Mouse (Mus musculus): ENCODE measurements at regions not wholly inside any gene's neighbourhood (a gene's known extent, or its start where the extent isn't known, plus 50 kb on each side); places are given as distances from the start of the nearest gene placed in this dataset.

- dilution Hi-C loops (cut with MboI; ENCODE audit: extremely low pct_ligation_motif_present, extremely low pct_unique_long_range_greater_than_20kb, low sequenced_read_pairs): no loop called here
- H3K9me3 ChIP-seq (replicated peaks; ENCODE audit: low read length): no peaks in the 10 kb centered on the region
- H3K4me3 ChIP-seq (replicated peaks in 1 of 3; ENCODE audit: low read depth in 2 of 3, low read length in 2 of 3, poor library complexity in 1 of 3): no peak overlapping the region
- no peak overlapping the region for H3K4me2 ChIP-seq (ENCODE audit: insufficient read depth, low read depth, poor library complexity, severe bottlenecking)
- in situ Hi-C loops (cut with MboI; ENCODE audit: low pct_ligation_motif_present, low pct_unique_long_range_greater_than_20kb, low sequenced_read_pairs): no loop called here
- H3K79me2 ChIP-seq (replicated peaks; ENCODE audit: control insufficient read depth, extremely low read depth, insufficient read depth, poor library complexity, severe bottlenecking): no peaks in the 10 kb centered on the region
- TF ChIP-seq EP300 (IDR thresholded peaks at IDR 0.05; ENCODE audit: low read length) (no peak), ELF1 (IDR thresholded peaks at IDR 0.05; ENCODE audit: low read depth, low read length) (no peak), USF1 (IDR thresholded peaks at IDR 0.05; ENCODE audit: low read depth, low read length) (no peak), SIN3A (IDR thresholded peaks at IDR 0.05; ENCODE audit: low read length) (no peak), ZKSCAN1 (IDR thresholded peaks at IDR 0.05; ENCODE audit: borderline replicate concordance, low read depth, low read length) (no peak), HCFC1 (IDR thresholded peaks at IDR 0.05; ENCODE audit: low read depth, low read length) (no peak), MYC (IDR thresholded peaks at IDR 0.05; ENCODE audit: low read depth, low read length) (no peak), CHD1 (IDR thresholded peaks at IDR 0.05; ENCODE audit: low read depth, low read length) (no peak), IRF4 (IDR thresholded peaks at IDR 0.05; ENCODE audit: low read depth, low read length) (no peak), JUN (IDR thresholded peaks at IDR 0.05; ENCODE audit: insufficient read depth, low read depth, low read length) (no peak), TBP (conservative IDR thresholded peaks at IDR 0.05; ENCODE audit: low read depth, low read length) (no peak), SMC3 (IDR thresholded peaks at IDR 0.05; ENCODE audit: low read depth, low read length) (no peak), ZC3H11A (IDR thresholded peaks at IDR 0.05; ENCODE audit: low read depth, low read length) (no peak), E2F4 (IDR thresholded peaks at IDR 0.05; ENCODE audit: insufficient replicate concordance, low read depth, low read length) (no peak), CTCF (conservative IDR thresholded peaks at IDR 0.05 in 1 of 2, IDR thresholded peaks at IDR 0.05 in 1 of 2; ENCODE audit: low read depth in 2 of 2, low read length in 2 of 2) (no peak)
- H3K27ac ChIP-seq (ENCODE audit: insufficient read depth, low read depth): no peak overlapping the region
- H3K4me1 ChIP-seq (ENCODE audit: control insufficient read depth in 1 of 2, insufficient read depth in 2 of 2): no peaks in the 10 kb centered on the region
- DNase-seq (ENCODE audit: extremely low read depth): no peak
- no peak overlapping the region for H3K9ac ChIP-seq (ENCODE audit: insufficient read depth, low read depth)
- H3K36me3 ChIP-seq (replicated peaks in 1 of 2; ENCODE audit: control insufficient read depth in 1 of 2, insufficient read depth in 1 of 2, low read length in 1 of 2): no peaks in the 10 kb centered on the region
- H3K27me3 ChIP-seq (replicated peaks): peaks cover 53% of the 10 kb centered on the region
Observed at GRCm38 (mm10) chr6:117688664-117689178, 152.3 kb upstream of the Zfp637 start.

DNA sequence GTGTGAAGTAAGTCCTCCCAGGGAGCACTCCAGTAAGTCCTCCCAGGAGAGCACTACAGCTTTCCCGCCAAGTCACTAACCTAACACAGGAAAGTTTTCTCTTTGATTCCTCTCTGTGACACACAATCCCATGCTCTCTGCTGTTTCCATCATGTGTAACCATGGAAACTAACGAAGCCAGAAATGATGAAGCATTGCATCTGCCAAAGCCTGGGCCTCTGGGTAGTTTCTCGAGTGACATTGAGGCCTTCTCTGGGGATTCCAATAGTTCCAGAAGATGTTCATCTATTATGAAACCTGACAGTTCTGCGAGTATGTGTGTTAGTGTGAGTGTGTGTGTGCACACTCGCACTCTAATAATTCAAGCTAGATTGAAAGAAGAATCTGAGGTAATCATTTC lies 140.7 kb upstream of the Zfp637 start:
- no peak for DNase-seq (ENCODE audit: extremely low read depth)
- Histone ChIP-seq H3K4me1 (ENCODE audit: control insufficient read depth in 1 of 2, insufficient read depth in 2 of 2) (no peaks in the 10 kb centered on the region), H3K27ac (ENCODE audit: insufficient read depth, low read depth) (no peak overlapping the region), H3K9me3 (replicated peaks; ENCODE audit: low read length) (no peaks in the 10 kb centered on the region), H3K4me2 (ENCODE audit: insufficient read depth, low read depth, poor library complexity, severe bottlenecking) (no peak overlapping the region), H3K9ac (ENCODE audit: insufficient read depth, low read depth) (no peak overlapping the region), H3K36me3 (replicated peaks in 1 of 2; ENCODE audit: control insufficient read depth in 1 of 2, insufficient read depth in 1 of 2, low read length in 1 of 2) (no peaks in the 10 kb centered on the region), H3K4me3 (replicated peaks in 1 of 3; ENCODE audit: low read depth in 2 of 3, low read length in 2 of 3, poor library complexity in 1 of 3) (no peak overlapping the region), H3K79me2 (replicated peaks; ENCODE audit: control insufficient read depth, extremely low read depth, insufficient read depth, poor library complexity, severe bottlenecking) (no peaks in the 10 kb centered on the region), H3K27me3 (replicated peaks) (peaks cover 55% of the 10 kb centered on the region)
- no peak for TF ChIP-seq SMC3 (IDR thresholded peaks at IDR 0.05; ENCODE audit: low read depth, low read length)
- TF ChIP-seq PAX5 (IDR thresholded peaks at IDR 0.05; ENCODE audit: low read length): no peak
- TF ChIP-seq NELFE (IDR thresholded peaks at IDR 0.05; ENCODE audit: low read depth, low read length): no peak
- no peak for TF ChIP-seq CHD2 (IDR thresholded peaks at IDR 0.05; ENCODE audit: low read length)
- TF ChIP-seq CHD1 (IDR thresholded peaks at IDR 0.05; ENCODE audit: low read depth, low read length): no peak
- no peak for TF ChIP-seq POLR2AphosphoS2 (IDR thresholded peaks at IDR 0.05; ENCODE audit: low read depth, low read length)
- TF ChIP-seq CTCF (conservative IDR thresholded peaks at IDR 0.05 in 1 of 2, IDR thresholded peaks at IDR 0.05 in 1 of 2; ENCODE audit: low read depth in 2 of 2, low read length in 2 of 2): no peak
- dilution Hi-C loops (cut with MboI; ENCODE audit: extremely low pct_ligation_motif_present, extremely low pct_unique_long_range_greater_than_20kb, low sequenced_read_pairs) (no loop called here), in situ Hi-C loops (cut with MboI; ENCODE audit: low pct_ligation_motif_present, low pct_unique_long_range_greater_than_20kb, low sequenced_read_pairs) (no loop called here)
